Mouse (Mus musculus): ENCODE measurements around the gene Myo19. TPM values are rescaled to one million over a fixed set of nuclear protein-coding genes. Genes with fewer than 3 reads are reported as not detected.

The Myo19 gene
- total RNA-seq, 2 experiments from 2014 or later: 4.3 to 6.6 TPM

GRCm38 (mm10) chr11:84944639-84945435, 64.9 kb downstream of the Myo19 start:
- ATAC-seq (replicated peaks; ENCODE audit: poor library complexity): no peak

- ATAC-seq (replicated peaks; ENCODE audit: poor library complexity): no peak
Observed at GRCm38 (mm10) chr11:84945841-84946240, 65.9 kb downstream of the Myo19 start.

GRCm38 (mm10) chr11:84947206-84947605, 67.3 kb downstream of the Myo19 start:
- ATAC-seq (replicated peaks; ENCODE audit: poor library complexity): no peak

- no peak for ATAC-seq (replicated peaks; ENCODE audit: poor library complexity)
Observed at GRCm38 (mm10) chr11:84948114-84948513, 68.2 kb downstream of the Myo19 start.

- ATAC-seq (replicated peaks; ENCODE audit: poor library complexity): no peak
Observed at GRCm38 (mm10) chr11:84948526-84948925, 68.6 kb downstream of the Myo19 start.

DNA sequence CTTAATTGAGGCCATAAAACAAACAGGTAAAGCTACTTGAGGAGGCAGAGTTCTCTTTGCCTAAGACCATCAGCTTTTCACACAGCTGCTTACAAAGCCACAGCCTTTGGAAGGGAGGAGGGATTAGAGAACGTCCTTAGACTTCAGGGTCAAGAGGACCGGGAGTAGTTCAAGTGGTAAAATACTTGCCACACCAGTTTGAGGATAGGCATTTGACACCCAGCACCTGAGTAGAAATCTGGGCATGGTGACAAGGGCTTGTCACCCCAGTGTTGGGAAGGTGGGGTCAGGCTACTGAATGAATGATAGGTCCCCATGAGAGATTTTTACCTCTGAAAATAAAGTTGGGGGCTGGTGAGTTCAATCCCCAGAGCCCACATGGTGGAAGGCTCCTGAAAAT, 72.7 kb downstream of the Myo19 start:
- ATAC-seq (replicated peaks; ENCODE audit: poor library complexity): no peak

GRCm38 (mm10) chr11:84956400-84956799, 76.5 kb downstream of the Myo19 start:
- no peak for ATAC-seq (replicated peaks; ENCODE audit: poor library complexity)

GRCm38 (mm10) chr11:84957171-84957570, 77.2 kb downstream of the Myo19 start:
- no peak for ATAC-seq (replicated peaks; ENCODE audit: poor library complexity)

GRCm38 (mm10) chr11:84957591-84958270, 77.8 kb downstream of the Myo19 start, which contains the start of gene Car4:
Gene Car4 (plus strand): TSS chr11:84957786.
- 0 out of 2 replicates have a peak, but pooled peaks have one; percentile 14 for ATAC-seq (replicated peaks; ENCODE audit: poor library complexity)

DNA sequence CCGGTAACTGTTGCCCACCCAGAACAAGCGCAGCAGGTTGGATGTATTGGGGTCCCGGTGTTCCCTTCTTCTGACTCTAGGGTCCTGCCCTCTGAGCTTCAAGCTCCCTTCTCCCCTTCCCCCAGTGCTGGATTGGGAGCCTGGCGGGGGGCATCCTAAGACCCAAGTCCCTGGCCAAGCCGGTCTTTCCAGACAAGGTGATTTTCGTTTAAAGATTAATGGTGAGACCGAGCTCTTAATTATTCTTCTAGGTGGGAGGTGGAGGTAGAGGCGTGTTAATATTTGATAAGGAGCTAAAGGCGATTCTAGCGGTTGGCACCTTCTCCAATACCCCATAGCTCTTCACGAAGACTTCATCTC, 78.3 kb downstream of the Myo19 start:
- ATAC-seq (replicated peaks; ENCODE audit: poor library complexity): no peak

GRCm38 (mm10) chr11:84959181-84959580, 79.2 kb downstream of the Myo19 start:
- ATAC-seq (replicated peaks; ENCODE audit: poor library complexity): no peak

GRCm38 (mm10) chr11:84959701-84960181, 79.8 kb downstream of the Myo19 start:
- ATAC-seq (replicated peaks; ENCODE audit: poor library complexity): no peak

GRCm38 (mm10) chr11:84960291-84960690, 80.3 kb downstream of the Myo19 start:
- no peak for ATAC-seq (replicated peaks; ENCODE audit: poor library complexity)

GRCm38 (mm10) chr11:84960780-84961179, 80.8 kb downstream of the Myo19 start:
- no peak for ATAC-seq (replicated peaks; ENCODE audit: poor library complexity)

Other genes starting within 250 kb of the Myo19 start
- gene Mrm1, start 60.6 kb upstream of the Myo19 start, total RNA-seq (2015): 6.9 and 7.6 TPM in 2 replicates
- 5.2 and 7.8 TPM in 2 replicates for gene Mrm1, start 60.6 kb upstream of the Myo19 start, total RNA-seq (2017)
- gene Dhrs11, start 51.2 kb upstream of the Myo19 start, total RNA-seq (2015): 21.0 and 23.1 TPM in 2 replicates
- gene Dhrs11, start 51.2 kb upstream of the Myo19 start, total RNA-seq (2017): 14.7 and 20.1 TPM in 2 replicates
- 118 and 133 TPM in 2 replicates for gene Ggnbp2, start 9.3 kb upstream of the Myo19 start, total RNA-seq (2015)
- gene Ggnbp2, start 9.3 kb upstream of the Myo19 start, total RNA-seq (2017): 114 and 143 TPM in 2 replicates
- 4.6 and 7.0 TPM in 2 replicates for gene Pigw, start 137 bp downstream of the Myo19 start, total RNA-seq (2015)
- gene Pigw, start 137 bp downstream of the Myo19 start, total RNA-seq (2017): 3.3 and 4.1 TPM in 2 replicates
- 43.9 and 48.9 TPM in 2 replicates for gene Znhit3, start 36.2 kb downstream of the Myo19 start, total RNA-seq (2015)
- 27.1 and 32.3 TPM in 2 replicates for gene Znhit3, start 36.2 kb downstream of the Myo19 start, total RNA-seq (2017)
- gene Car4, start 77.6 kb downstream of the Myo19 start, total RNA-seq (2015): not detected in 2 replicates
- gene Car4, start 77.6 kb downstream of the Myo19 start, total RNA-seq (2017): not detected in 2 replicates

Measured in megakaryocyte progenitor cell, adult 5-6 weeks (primary cell).